Mouse (Mus musculus) kidney, adult 2 months (tissue): Measurements from ENCODE around the gene Dcxr. TPM values are rescaled to one million over a fixed set of nuclear protein-coding genes. Genes with fewer than 3 reads are reported as not detected.
A peak's percentile ranks its signal among the peaks of the same experiment; 100 is the strongest.
"Not testable (repeated sequence)": the region's sequence is repeated elsewhere in the genome, so short reads cannot be mapped to it uniquely, and the experiment has no call there.

ENCODE experiments used
- DNase-seq: peaks from one replicate; pipeline ENCODE4 v3.0.0; 2021
- H3K27ac ChIP-seq: fragments of 200-500 bp; 2 replicates; pipeline ENCODE4 v1.5.1; 2012; ENCODE audit warnings: low read depth, low read length, control low read depth, inconsistent platforms; ENCODE audit not compliant: insufficient read depth
- H3K27me3 ChIP-seq: fragments of 200-500 bp; replicated peaks from 2 replicates; pipeline ENCODE4 v1.6.1; 2012; ENCODE audit warnings: mild to moderate bottlenecking, moderate library complexity, low read length, inconsistent platforms; ENCODE audit not compliant: control insufficient read depth, insufficient read depth
- H3K36me3 ChIP-seq: fragments of 200-500 bp; 2 replicates; pipeline ENCODE4 v1.6.1; 2012; ENCODE audit warnings: mild to moderate bottlenecking, moderate library complexity, low read length, inconsistent platforms; ENCODE audit not compliant: control insufficient read depth, insufficient read depth
- H3K4me1 ChIP-seq: fragments of 200-500 bp; 2 replicates; pipeline ENCODE4 v1.6.1; 2011; ENCODE audit warnings: low read length; ENCODE audit not compliant: control insufficient read depth, insufficient read depth
- H3K4me3 ChIP-seq: fragments of 200-500 bp; 2 replicates; pipeline ENCODE4 v1.5.1; 2011; ENCODE audit warnings: mild to moderate bottlenecking, low read depth, low read length, control low read depth; ENCODE audit not compliant: insufficient read depth
- CTCF ChIP-seq: fragments of 200-500 bp; conservative IDR thresholded peaks from 2 replicates; pipeline ENCODE4 v1.5.1; 2011; ENCODE audit warnings: low read depth, mild to moderate bottlenecking, control low read depth, low read length, moderate library complexity, mixed read lengths; ENCODE audit not compliant: insufficient read depth, insufficient read length
- POLR2A ChIP-seq: fragments of 200-500 bp; IDR thresholded peaks from one replicate; pipeline ENCODE4 v1.6.1; 2011; ENCODE audit warnings: low read depth, low read length, control low read depth
- WGBS: fragments of 180-500 bp; shearing (Covaris S2); methylation state at CpG from one replicate; pipeline ENCODE4 v1.1.7; 2018; 5-methylcytosine and 5-hydroxymethylcytosine counted together
- polyA plus RNA-seq: library from polyadenylated mRNA; depleted of rRNA; stranded (reverse); fragments of >200 nt; gene quantifications from 2 replicates; pipeline ENCODE4 v1.2.3, GENCODE M21; 2012

Dcxr gene
- polyA plus RNA-seq, 1 experiment, result 910 TPM

DNA sequence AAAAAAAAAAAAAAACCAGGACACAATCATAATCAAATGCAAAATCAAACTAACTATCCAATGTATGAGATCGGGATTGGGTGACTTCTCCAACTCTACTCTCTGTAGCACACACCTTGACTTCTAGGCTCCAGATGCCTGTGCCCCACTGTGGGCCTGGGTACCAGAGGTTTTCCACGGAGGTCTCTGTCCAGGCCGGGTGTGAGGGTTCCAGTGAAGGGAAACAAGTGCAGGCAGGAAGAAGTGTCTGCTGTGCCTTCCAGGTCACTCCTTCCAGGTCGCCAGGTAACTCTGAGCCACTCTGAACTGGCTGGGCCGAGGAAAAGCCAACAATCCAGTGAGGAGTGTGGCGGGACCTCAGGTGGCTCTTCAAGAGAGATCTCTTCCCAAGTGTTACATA, 9.3 kb upstream of the Dcxr start:
- Histone ChIP-seq H3K27me3 (no peaks in the 10 kb centered on the region), H3K4me3 (no peak overlapping the region), H3K4me1 (peaks cover 8% of the 10 kb centered on the region; the same call in 1 of the 2 replicates), H3K36me3 (no peaks in the 10 kb centered on the region), H3K27ac (no peak overlapping the region)
- TF ChIP-seq CTCF (no peak), POLR2A (no peak)
- 79% methylated on average over 6 of the region's 6 CpGs for WGBS
- DNase-seq, result no peak

DNA sequence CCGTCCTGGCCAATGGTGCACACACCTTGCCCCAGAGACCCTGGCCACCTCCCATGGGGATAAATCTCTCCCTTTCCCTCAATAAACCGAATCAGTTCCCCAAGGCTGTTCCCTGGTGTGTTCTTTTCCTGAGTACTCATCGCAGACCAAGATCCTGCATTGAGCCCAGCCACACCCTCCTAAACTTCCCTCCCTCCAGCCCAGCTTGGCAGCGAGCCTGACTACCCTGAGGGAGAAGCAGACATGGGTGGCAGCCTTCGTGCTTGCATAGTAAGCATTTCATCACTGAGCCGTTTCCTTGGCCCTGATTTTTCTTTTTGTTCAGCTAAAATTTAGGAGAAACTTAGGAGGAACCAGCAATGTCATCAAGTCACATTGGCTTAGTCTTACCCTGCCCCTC, 6.4 kb upstream of the Dcxr start:
- no peak overlapping the region for H3K27ac ChIP-seq
- peaks cover 8% of the 10 kb centered on the region; the same call in 1 of the 2 replicates for H3K4me1 ChIP-seq
- no peak overlapping the region for H3K4me3 ChIP-seq
- 20% methylated on average over 6 of the region's 6 CpGs for WGBS
- no peaks in the 10 kb centered on the region for H3K36me3 ChIP-seq
- TF ChIP-seq POLR2A, result no peak
- no peak for TF ChIP-seq CTCF
- H3K27me3 ChIP-seq, result no peaks in the 10 kb centered on the region
- peak; percentile 76 for DNase-seq

DNA sequence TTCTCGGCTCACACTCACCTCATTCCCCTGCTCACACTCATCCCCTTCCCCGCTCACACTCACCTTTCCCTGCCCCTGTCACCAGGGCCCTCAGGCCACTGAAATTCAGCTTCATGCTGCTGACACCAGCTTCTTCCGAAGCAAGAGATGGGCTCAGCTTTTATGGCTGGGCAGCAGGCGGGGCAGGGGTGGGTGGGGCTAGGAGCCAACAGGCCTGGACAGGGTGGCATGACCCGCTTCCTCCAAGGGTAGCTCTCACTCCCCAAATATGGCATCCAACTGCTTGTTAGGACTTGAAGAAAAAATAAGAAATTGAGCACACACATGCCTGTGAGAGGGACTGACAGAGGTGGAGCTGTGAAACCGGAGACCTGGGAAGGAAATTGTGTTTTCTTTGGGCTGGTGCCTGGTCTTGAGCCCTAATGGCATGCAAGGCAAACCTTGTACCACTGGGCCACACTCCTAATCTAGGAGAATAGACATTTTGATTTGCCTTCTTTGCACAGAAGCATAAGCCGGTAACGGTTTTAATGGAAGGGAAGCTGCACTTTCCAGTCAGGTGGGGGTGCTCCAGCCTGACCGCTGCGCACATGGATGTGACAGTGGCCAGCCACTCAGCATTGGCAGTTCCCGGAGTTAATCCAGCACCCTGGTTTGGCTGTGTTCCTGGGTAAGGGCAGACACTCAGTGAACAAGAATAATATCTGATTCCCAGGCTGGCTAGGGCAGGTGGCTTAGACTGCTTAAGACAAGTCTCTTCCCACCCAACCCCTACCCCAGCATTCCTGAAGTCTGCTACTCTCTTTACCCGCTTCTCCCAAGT, 5.0 kb upstream of the Dcxr start, which contains the start of gene Cbr2:
Gene Cbr2, minus strand, starts transcription at position 257 of the 823 bp plus-strand sequence.
- H3K27me3 ChIP-seq, result no peaks in the 10 kb centered on the region
- H3K4me3 ChIP-seq, result no peak within 1 kb of the TSS
- peaks cover 8% of the 10 kb centered on the region; the same call in 1 of the 2 replicates for H3K4me1 ChIP-seq
- TF ChIP-seq POLR2A (no peak), CTCF (no peak)
- H3K36me3 ChIP-seq, result no peaks in the 10 kb centered on the region
- WGBS, result 55% methylated on average over 12 of the region's 12 CpGs
- H3K27ac ChIP-seq, result no peak within 1 kb of the TSS
- DNase-seq, result peak; percentile 65

DNA sequence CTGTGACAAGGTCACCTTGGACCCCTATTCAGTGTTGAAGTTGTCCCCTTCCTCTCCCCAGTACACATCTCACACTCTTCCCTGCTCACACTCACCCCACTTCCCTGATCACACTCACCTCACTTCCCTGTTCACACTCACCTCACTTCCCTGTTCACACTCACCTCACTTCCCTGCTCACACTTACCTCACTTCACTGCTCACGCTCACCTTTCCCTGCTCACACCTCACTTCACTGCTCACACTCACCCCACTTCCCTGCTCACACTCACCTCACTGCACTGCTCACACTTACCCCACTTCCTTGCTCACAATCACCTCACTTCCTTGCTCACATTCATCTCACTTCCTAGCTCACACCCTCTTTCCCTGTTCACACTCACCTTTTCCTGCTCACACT, 4.3 kb upstream of the Dcxr start:
- H3K4me1 ChIP-seq, result peaks cover 8% of the 10 kb centered on the region; the same call in 1 of the 2 replicates
- H3K27me3 ChIP-seq, result no peaks in the 10 kb centered on the region
- no peak for DNase-seq
- H3K36me3 ChIP-seq, result no peaks in the 10 kb centered on the region
- no peak overlapping the region for H3K4me3 ChIP-seq
- no peak overlapping the region for H3K27ac ChIP-seq
- WGBS, result 100% methylated on average over 1 of the region's 1 CpGs
- no peak for TF ChIP-seq CTCF
- TF ChIP-seq POLR2A, result no peak

DNA sequence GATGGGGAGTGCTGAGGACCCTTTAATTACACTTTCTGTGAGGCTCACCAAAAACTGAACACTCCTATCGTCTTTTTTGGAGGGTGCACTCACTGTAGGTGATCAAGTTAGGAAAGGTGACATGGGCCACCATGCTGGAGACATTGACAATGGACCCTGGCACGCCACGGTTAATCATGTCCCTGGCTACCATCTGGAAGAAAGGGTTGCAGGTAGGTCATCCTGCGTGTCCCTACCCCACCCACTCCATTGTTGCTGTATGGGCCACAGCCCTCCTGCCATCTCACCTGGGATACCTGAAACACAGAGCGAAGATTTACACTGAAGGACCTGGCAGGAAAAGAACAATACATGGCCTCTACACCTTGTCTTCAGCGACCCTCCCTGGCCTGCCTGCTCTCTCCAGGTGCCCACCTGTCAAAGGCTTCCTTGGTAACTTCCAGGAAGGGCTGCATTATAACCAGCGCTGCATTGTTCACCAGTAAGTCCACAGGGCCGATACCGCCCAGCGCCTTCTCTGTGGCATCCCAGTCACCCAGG, 3.3 kb upstream of the Dcxr start:
- no peaks in the 10 kb centered on the region for H3K27me3 ChIP-seq
- H3K4me1 ChIP-seq, result peaks cover 8% of the 10 kb centered on the region; the same call in 1 of the 2 replicates
- H3K27ac ChIP-seq, result no peak overlapping the region
- no peak for DNase-seq
- H3K4me3 ChIP-seq, result no peak overlapping the region
- H3K36me3 ChIP-seq, result peaks cover 2% of the 10 kb centered on the region; the same call in 1 of the 2 replicates
- 95% methylated on average over 10 of the region's 10 CpGs for WGBS
- TF ChIP-seq CTCF (no peak), POLR2A (no peak)

DNA sequence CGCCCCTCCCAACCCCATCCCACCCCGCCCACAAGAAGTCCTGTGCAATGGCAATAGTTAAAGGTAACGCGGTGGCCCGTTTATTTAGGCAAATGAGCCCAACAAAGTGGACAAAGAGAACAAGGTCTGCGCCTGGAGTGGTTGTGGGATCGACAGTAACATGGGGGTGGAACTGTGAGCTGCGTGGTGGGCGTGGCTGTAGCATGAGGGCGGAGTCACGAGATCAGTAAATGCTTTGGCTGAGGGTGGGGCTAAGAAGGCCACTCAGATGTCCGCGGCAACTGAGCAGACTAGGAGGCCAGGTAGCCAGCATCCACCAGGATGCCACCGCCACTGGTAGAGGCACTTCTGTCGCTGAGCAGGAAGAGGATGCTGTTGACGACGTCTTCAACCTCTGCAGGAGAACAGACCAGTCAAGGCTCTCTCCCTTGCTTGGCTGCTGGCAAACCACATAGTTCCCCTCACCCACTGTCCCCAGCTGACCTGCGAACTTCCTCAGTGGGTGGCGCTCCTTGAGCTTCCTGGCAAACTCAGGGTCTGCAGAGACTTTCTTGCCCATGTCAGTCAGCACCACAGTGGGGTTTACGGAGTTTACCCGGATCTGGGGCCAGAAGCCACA, 2.5 kb upstream of the Dcxr start:
- not testable (repeated sequence) for H3K36me3 ChIP-seq, H3K4me1 ChIP-seq, H3K27me3 ChIP-seq, H3K27ac ChIP-seq, H3K4me3 ChIP-seq
- peak; percentile 67 for DNase-seq
- 10% methylated on average over 18 of the region's 21 CpGs for WGBS

DNA sequence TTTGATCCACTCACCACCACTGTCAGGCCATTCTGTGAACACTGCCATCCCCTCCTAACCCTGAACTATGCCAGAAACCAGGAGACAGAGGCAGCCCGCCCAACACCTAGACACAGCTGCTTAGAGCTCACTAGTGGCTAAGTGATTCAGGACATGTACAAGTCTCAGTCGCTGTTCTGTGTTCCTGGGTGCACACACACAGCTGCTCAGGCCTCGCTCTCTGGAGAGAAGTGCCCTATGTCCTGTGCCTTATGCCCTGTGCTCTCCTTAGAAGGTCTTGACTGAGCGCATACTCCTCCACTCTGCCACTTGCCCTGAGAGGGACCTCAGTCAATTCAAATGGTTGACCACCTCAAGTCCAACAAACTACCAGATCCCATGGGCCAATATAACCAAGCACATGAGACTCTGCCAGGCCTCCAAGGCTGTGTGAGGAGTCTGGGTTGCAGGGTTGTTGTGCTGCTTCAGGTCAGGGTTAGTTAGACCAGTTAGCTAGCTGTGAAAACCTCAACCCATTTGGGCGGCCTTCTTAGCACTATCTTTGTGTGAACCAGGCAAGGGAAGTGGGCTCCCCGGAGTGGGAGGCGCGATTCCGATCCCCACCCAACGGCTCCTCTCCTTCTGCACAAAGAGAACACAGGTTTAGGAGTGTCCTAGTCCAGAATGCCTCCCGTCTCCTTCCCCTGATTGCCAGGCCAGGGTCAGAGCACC, 1.6 kb upstream of the Dcxr start:
- H3K4me1 ChIP-seq, result peaks cover 8% of the 10 kb centered on the region; the same call in 1 of the 2 replicates
- H3K27ac ChIP-seq, result no peak overlapping the region
- DNase-seq, result no peak
- no peak for TF ChIP-seq CTCF
- no peak for TF ChIP-seq POLR2A
- H3K27me3 ChIP-seq, result no peaks in the 10 kb centered on the region
- WGBS, result 86% methylated on average over 11 of the region's 11 CpGs
- peaks cover 2% of the 10 kb centered on the region; the same call in 1 of the 2 replicates for H3K36me3 ChIP-seq
- H3K4me3 ChIP-seq, result no peak overlapping the region
